ENCODE assay signal across 8 mouse cellular contexts in genomic region chr14:76532257-76533169, GRCm38 (mm10). TPM values are rescaled to one million over a fixed set of nuclear protein-coding genes. Genes with fewer than 3 reads are reported as not detected.
A peak's percentile ranks its signal among the peaks of the same experiment; 100 is the strongest.
DNase-seq lines count a peak whose midpoint lies in the region; ATAC-seq and TF ChIP-seq lines count a peak whose summit lies in the region.

No protein-coding gene starts in this region.

- no peaks in the 10 kb centered on the region for H3K27me3 ChIP-seq in E14TG2a.4 (ENCODE audit: insufficient read depth, low read length)
- H3K27me3 ChIP-seq in embryonic facial prominence, embryonic 14.5 days (replicated peaks; ENCODE audit: control insufficient read depth, insufficient read depth, low read length): no peaks in the 10 kb centered on the region

- H3K9ac ChIP-seq in embryonic facial prominence, embryonic 14.5 days (ENCODE audit: low read depth, low read length): no peak overlapping the region

- H3K27ac ChIP-seq in embryonic facial prominence, embryonic 14.5 days (replicated peaks; ENCODE audit: low read depth, low read length): peak overlapping the region; percentile 54

- H3K9me3 ChIP-seq in E14TG2a.4 (ENCODE audit: low read length): no peaks in the 10 kb centered on the region
- H3K9me3 ChIP-seq in embryonic facial prominence, embryonic 14.5 days (ENCODE audit: control insufficient read depth, low read length): no peaks in the 10 kb centered on the region

- H3K4me3 ChIP-seq in E14TG2a.4 (replicated peaks; ENCODE audit: low read length): peak overlapping the region; percentile 66
- peak overlapping the region; percentile 10; the same call in 1 of the 2 replicates for H3K4me3 ChIP-seq in embryonic facial prominence, embryonic 14.5 days (ENCODE audit: low read depth, low read length)

- H3K36me3 ChIP-seq in E14TG2a.4 (ENCODE audit: insufficient read depth, low read length): no peaks in the 10 kb centered on the region
- H3K36me3 ChIP-seq in embryonic facial prominence, embryonic 14.5 days (ENCODE audit: control insufficient read depth, insufficient read depth, low read length): no peaks in the 10 kb centered on the region

- peak; percentile 18 to 25 for DNase-seq in B cell, adult 2 months
- peak; percentile 65 for DNase-seq in embryonic facial prominence, embryonic 14.5 days (ENCODE audit: low spot score)
- peak; percentile 59 for DNase-seq in kidney, adult 11 months
- peak; percentile 58 for DNase-seq in lung, postnatal 10 days
- DNase-seq in spleen, postnatal 36 days (ENCODE audit: low spot score in 2 of 2): peak; percentile 65 to 69
- no peak for DNase-seq in layer of hippocampus, adult 18-20 months (ENCODE audit: low spot score in 2 of 2)
- DNase-seq in right cerebral cortex, adult 2 months (ENCODE audit: low spot score in 2 of 2): no peak

- 30% methylated on average over 20 of the region's 20 CpGs for WGBS in embryonic facial prominence, embryonic 14.5 days

- H3K4me2 ChIP-seq in embryonic facial prominence, embryonic 14.5 days (ENCODE audit: low read depth, low read length): peak overlapping the region; percentile 43

- no peak for TF ChIP-seq CTCF in E14TG2a.4 (conservative IDR thresholded peaks at IDR 0.05; ENCODE audit: low read length)

- peak; percentile 84 for ATAC-seq in embryonic facial prominence, embryonic 14.5 days (ENCODE audit: low read depth)

- peaks cover 44% of the 10 kb centered on the region for H3K4me1 ChIP-seq in E14TG2a.4 (replicated peaks; ENCODE audit: low read depth, low read length)
- H3K4me1 ChIP-seq in embryonic facial prominence, embryonic 14.5 days (ENCODE audit: control insufficient read depth, insufficient read depth, low read length): peaks cover 29% of the 10 kb centered on the region

RNA-seq across cellular contexts. Expression of gene Serp2, which starts 24.2 kb away (rescaled TPM):
- polyA plus RNA-seq in embryonic facial prominence, embryonic 14.5 days (2014; fragmentation: Nextera tagmentation; extraction: Ambion mirVana): 12.5 and 13.1 TPM in 2 replicates
- 100 to 1,000 TPM; 150 to 152 TPM for total RNA-seq in layer of hippocampus, adult 18-20 months (2021)

Comparison
In these comparisons a context has a peak if more than half of its experiments do, and no peak if none do; other contexts are left out.
1. DNase-seq: peak in B cell, adult 2 months (2 of 2), embryonic facial prominence, embryonic 14.5 days (single experiment), kidney, adult 11 months (single experiment), lung, postnatal 10 days (single experiment) and spleen, postnatal 36 days (2 of 2); none in layer of hippocampus, adult 18-20 months (0 of 2) and right cerebral cortex, adult 2 months (0 of 2).